Mouse (Mus musculus) limb, embryonic 10.5 days (tissue): ENCODE measurements around the gene Slc25a11. TPM values are rescaled to one million over a fixed set of nuclear protein-coding genes. Genes with fewer than 3 reads are reported as not detected.

Experiments used
- DNase-seq: peaks from one replicate; pipeline ENCODE4 v3.0.0-alpha.2; 2017; ENCODE audit warnings: low spot score
- H3K27ac ChIP-seq: fragments of 300-500 bp; sonication (generic); 2 replicates; pipeline ENCODE4 v1.5.1; 2016; ENCODE audit warnings: mild to moderate bottlenecking
- H3K27me3 ChIP-seq: fragments of 300-500 bp; sonication (generic); 2 replicates; pipeline ENCODE4 v1.6.1; 2016; ENCODE audit warnings: low read depth, mild to moderate bottlenecking; ENCODE audit not compliant: poor library complexity, severe bottlenecking
- H3K36me3 ChIP-seq: fragments of 300-500 bp; sonication (generic); 2 replicates; pipeline ENCODE4 v1.6.1; 2016; ENCODE audit warnings: mild to moderate bottlenecking, moderate library complexity
- H3K4me1 ChIP-seq: fragments of 300-500 bp; sonication (generic); 2 replicates; pipeline ENCODE4 v1.6.1; 2016
- H3K4me3 ChIP-seq: fragments of 300-500 bp; sonication (generic); 2 replicates; pipeline ENCODE4 v1.5.1; 2016; ENCODE audit warnings: mild to moderate bottlenecking, moderate library complexity
- H3K9me3 ChIP-seq: fragments of 300-500 bp; sonication (generic); replicated peaks from 2 replicates; pipeline ENCODE4 v1.6.1; 2016; ENCODE audit warnings: mild to moderate bottlenecking
- WGBS: fragments of 180-500 bp; shearing (Covaris S2); methylation state at CpG from one replicate; pipeline ENCODE4 v1.1.7; 2016; 5-methylcytosine and 5-hydroxymethylcytosine counted together
- polyA plus RNA-seq: library from polyadenylated mRNA; unstranded; fragments of >200 nt; fragmentation: Nextera tagmentation; extraction: Ambion mirVana; gene quantifications from 2 replicates; pipeline ENCODE4 v1.2.1, GENCODE M21; 2016

Slc25a11 gene
- polyA plus RNA-seq, 1 experiment from 2014 or later: 160 TPM

DNA sequence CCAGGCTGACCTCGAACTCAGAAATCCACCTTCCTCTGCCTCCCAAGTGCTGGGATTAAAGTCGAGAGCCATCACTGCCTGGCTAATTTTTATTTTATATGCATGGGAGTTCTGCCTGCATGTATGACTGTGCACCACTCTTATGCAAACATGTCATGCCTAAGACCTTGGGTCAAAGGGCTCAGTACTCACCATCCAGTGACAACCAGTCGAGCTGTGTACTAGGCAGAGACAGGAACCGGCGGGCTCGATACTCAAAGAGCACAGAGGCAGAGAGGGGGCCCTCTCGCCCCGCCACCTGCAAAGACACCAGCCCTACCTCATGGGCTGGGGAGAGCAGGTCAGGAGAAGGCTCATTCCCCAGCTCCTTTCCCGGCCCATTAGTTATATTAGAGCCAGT, 30.8 kb upstream of the Slc25a11 start:
- H3K9me3 ChIP-seq: no peaks in the 10 kb centered on the region
- WGBS: 85% methylated on average over 9 of the region's 9 CpGs
- H3K4me3 ChIP-seq: no peak overlapping the region
- peaks cover 72% of the 10 kb centered on the region for H3K36me3 ChIP-seq
- no peaks in the 10 kb centered on the region for H3K27me3 ChIP-seq
- H3K27ac ChIP-seq: no peak overlapping the region
- H3K4me1 ChIP-seq: peaks cover 13% of the 10 kb centered on the region
- no peak for DNase-seq

- 70% methylated on average over 11 of the region's 11 CpGs for WGBS
- no peak for DNase-seq
- no peaks in the 10 kb centered on the region for H3K27me3 ChIP-seq
- no peaks in the 10 kb centered on the region for H3K9me3 ChIP-seq
- H3K27ac ChIP-seq: no peak overlapping the region
- H3K4me1 ChIP-seq: peaks cover 18% of the 10 kb centered on the region
- peaks cover 55% of the 10 kb centered on the region for H3K36me3 ChIP-seq
- H3K4me3 ChIP-seq: peak overlapping the region; percentile 3; the same call in 1 of the 2 replicates
Measured at GRCm38 (mm10) chr11:70674501-70674900, 27.2 kb upstream of the Slc25a11 start.

GRCm38 (mm10) chr11:70674014-70674413, 26.7 kb upstream of the Slc25a11 start:
- Histone ChIP-seq H3K4me1 (peaks cover 18% of the 10 kb centered on the region), H3K9me3 (no peaks in the 10 kb centered on the region), H3K36me3 (peaks cover 51% of the 10 kb centered on the region), H3K4me3 (peak overlapping the region; percentile 3; the same call in 1 of the 2 replicates), H3K27ac (no peak overlapping the region), H3K27me3 (no peaks in the 10 kb centered on the region)
- no peak for DNase-seq
- WGBS: 78% methylated on average over 6 of the region's 6 CpGs

DNA sequence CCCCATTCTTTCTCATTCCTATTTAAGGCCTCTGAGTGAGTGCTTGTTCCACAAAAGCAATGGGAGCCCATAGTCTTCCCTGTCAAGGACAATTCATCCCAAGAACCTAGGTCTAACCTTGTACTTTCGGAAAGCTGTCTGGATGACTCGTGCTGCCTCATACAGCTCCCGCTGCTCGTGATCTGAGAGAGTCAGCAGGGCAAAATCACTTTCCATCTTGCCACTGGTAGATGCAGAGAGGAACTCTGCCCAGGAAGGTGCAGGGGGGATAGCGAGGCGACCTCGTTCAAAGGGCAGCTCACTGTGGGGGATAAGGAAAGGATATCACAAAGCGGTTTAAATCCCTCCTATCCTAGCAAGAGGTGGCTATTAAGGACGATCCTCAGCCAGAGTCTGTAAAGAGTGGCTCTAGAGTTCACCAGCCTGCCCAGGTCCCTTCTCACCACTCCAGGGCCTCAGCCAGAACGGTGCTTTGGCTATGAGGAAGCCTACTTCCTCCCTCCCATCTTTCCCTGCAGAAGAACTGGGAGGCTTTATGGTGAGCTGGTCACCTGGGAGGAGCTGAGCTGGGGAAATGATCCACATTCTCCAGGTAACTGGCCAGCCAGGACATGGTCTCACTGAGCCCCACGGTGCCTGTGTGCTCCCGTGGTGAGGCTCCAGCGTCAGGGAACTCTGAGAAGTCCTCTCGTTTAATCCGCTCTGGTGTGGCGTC, 24.2 kb upstream of the Slc25a11 start:
- Histone ChIP-seq H3K27ac (no peak overlapping the region), H3K36me3 (peaks cover 48% of the 10 kb centered on the region), H3K27me3 (no peaks in the 10 kb centered on the region), H3K9me3 (no peaks in the 10 kb centered on the region), H3K4me1 (peaks cover 36% of the 10 kb centered on the region), H3K4me3 (no peak overlapping the region)
- 87% methylated on average over 16 of the region's 16 CpGs for WGBS
- DNase-seq: no peak

DNA sequence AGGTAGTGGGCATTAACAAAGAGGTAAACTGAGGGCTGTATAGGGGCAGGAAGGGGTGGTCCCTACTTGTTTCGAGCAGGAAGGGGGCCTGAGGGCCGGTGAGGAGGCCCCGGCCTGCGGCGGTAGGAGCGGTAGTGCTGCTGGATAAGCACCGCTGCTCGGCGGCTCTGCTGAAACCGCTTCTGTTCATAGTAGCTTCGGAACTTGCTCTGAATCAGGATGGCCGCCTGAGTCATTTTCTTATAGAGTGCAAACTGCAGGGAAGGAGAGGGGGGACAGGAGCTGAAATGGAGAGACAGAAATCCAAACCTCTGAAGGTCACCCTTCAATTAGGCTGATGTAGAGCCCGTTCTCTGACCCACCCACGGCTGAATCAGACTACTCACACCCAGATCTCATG, 23.2 kb upstream of the Slc25a11 start:
- H3K9me3 ChIP-seq: no peaks in the 10 kb centered on the region
- H3K27me3 ChIP-seq: no peaks in the 10 kb centered on the region
- peaks cover 47% of the 10 kb centered on the region for H3K36me3 ChIP-seq
- H3K4me3 ChIP-seq: peak overlapping the region; percentile 64
- WGBS: 58% methylated on average over 14 of the region's 14 CpGs
- peak overlapping the region; percentile 91 for H3K27ac ChIP-seq
- no peak for DNase-seq
- H3K4me1 ChIP-seq: peaks cover 37% of the 10 kb centered on the region

DNA sequence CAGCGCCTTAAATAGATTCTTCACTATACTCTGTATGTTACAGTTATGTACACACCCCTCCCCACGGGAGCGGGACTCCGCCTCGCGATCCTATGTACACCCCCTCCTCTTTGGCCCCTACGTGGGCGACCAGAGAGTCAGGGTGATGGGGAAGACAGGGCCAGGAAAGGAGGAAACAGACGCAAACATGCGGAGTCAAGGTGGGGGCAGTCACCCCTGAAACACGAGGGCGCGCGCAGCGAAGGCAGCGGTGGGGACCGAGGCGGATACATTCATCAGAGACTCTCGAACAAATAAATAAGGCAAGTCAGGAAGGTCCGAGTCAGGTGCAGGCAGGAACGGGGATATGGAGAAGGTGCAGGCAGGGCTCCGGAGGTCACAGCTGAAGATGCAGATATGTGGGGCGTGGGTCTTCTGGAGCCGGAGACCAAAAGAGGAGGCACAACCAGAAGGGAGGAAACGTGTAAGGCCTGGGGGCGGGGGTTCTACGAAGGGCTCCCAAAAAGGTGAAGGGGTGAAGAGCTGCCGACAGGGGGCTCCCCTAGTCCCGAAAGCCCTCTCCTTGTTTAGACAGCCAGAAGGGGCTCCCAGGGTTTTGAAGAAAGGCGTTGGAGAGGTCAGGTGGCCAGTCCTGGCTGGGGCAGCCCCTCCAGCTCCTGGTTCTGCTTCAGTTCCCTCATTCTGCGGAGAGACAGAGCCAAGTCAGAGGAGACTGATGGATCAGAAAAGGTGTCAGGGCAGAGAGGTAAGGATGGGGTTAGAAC, 22.5 kb upstream of the Slc25a11 start:
- DNase-seq: peak; percentile 86
- Histone ChIP-seq H3K4me3 (peak overlapping the region; percentile 64), H3K4me1 (peaks cover 37% of the 10 kb centered on the region), H3K36me3 (peaks cover 49% of the 10 kb centered on the region), H3K27ac (peak overlapping the region; percentile 91), H3K27me3 (no peaks in the 10 kb centered on the region), H3K9me3 (no peaks in the 10 kb centered on the region)
- WGBS: under 1% methylated on average over 31 of the region's 31 CpGs

- Histone ChIP-seq H3K27ac (peak within 1 kb of the TSS; percentile 91), H3K27me3 (no peaks in the 10 kb centered on the region), H3K9me3 (no peaks in the 10 kb centered on the region), H3K36me3 (peaks cover 50% of the 10 kb centered on the region), H3K4me1 (peaks cover 37% of the 10 kb centered on the region), H3K4me3 (peak within 1 kb of the TSS; percentile 64)
- peak; percentile 94 for DNase-seq
- under 1% methylated on average over 44 of the region's 44 CpGs for WGBS
Measured at GRCm38 (mm10) chr11:70668771-70669505, 21.7 kb upstream of the Slc25a11 start, which contains the start of gene Spag7. Spag7 (minus strand) TSS chr11:70669416.

DNA sequence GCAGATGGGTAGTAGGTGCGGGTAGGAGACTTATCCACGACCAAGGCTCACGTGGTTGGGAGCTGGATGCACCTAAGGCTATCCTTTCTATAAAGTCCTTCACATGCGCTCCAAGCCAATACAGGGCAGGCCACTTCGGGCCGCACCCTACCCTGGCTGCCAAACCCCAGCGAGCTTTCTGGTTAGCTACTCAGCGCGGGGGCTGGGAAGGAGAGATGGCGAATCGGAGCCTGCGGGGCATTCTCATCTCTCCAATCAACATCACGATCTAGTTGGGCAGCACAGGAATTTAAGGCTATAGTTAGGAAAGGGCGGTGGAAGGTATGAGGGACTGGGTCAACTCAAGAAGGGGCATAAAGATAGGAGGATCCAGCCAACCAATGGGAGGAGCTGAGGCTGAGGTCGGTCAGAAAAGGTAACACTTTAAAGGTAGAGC, 21.1 kb upstream of the Slc25a11 start:
- DNase-seq: peak; percentile 82
- Histone ChIP-seq H3K27ac (peak overlapping the region; percentile 91), H3K4me3 (peak overlapping the region; percentile 64), H3K9me3 (no peaks in the 10 kb centered on the region), H3K4me1 (peaks cover 37% of the 10 kb centered on the region), H3K27me3 (no peaks in the 10 kb centered on the region), H3K36me3 (peaks cover 52% of the 10 kb centered on the region)
- under 1% methylated on average over 15 of the region's 15 CpGs for WGBS

DNA sequence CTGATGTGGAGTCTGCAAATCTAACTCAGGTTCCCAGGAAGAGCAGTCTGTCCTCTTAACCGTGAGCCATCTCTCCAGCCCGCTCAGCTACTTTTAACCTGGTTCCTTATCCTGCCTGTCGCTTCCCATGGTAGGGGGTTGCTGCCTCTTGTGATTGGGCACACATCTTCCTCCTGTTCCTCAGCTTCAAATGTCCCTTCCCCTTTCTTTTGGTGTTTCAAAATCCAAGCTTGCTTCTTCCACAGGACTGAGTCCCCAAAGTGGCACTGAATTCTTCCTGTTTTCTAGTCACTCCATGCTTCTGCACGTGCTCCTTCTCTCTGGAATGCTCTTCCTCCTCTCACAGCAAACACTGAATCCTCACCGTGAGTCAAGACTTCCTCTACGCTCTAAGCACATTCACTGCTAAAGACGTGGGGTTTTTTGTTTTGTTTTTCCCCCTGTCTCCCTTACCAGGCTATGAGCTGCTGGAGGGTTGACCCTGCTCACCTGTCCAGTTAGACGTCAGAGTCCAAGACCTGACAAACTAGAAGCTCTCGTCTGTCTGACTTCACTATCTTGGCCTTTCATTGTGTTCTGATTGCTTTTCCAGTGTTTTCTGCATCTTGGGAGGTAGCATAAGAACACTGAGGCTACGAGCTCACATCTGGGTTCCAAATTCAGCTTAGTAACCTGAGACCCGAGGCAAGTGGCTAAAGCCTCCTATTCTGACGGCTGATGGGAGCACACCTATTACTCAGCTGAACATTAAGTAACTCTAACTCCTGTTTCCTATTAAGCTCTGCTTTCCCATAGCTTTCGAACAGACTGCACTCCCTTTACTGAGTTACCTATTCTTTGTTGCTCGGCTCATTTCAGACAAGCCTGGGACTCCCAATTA, 20.2 kb upstream of the Slc25a11 start:
- no peaks in the 10 kb centered on the region for H3K9me3 ChIP-seq
- 67% methylated on average over 14 of the region's 14 CpGs for WGBS
- peaks cover 58% of the 10 kb centered on the region for H3K36me3 ChIP-seq
- H3K27me3 ChIP-seq: no peaks in the 10 kb centered on the region
- H3K27ac ChIP-seq: peak overlapping the region; percentile 91
- H3K4me1 ChIP-seq: peaks cover 37% of the 10 kb centered on the region
- no peak for DNase-seq
- peak overlapping the region; percentile 64 for H3K4me3 ChIP-seq

GRCm38 (mm10) chr11:70666687-70667086, 19.4 kb upstream of the Slc25a11 start:
- Histone ChIP-seq H3K4me1 (peaks cover 37% of the 10 kb centered on the region), H3K36me3 (peaks cover 64% of the 10 kb centered on the region), H3K27me3 (no peaks in the 10 kb centered on the region), H3K9me3 (no peaks in the 10 kb centered on the region), H3K27ac (no peak overlapping the region), H3K4me3 (peak overlapping the region; percentile 7; the same call in 1 of the 2 replicates)
- 96% methylated on average over 8 of the region's 8 CpGs for WGBS
- no peak for DNase-seq

- no peak for DNase-seq
- WGBS: 93% methylated on average over 9 of the region's 9 CpGs
- no peaks in the 10 kb centered on the region for H3K27me3 ChIP-seq
Measured at GRCm38 (mm10) chr11:70664741-70665140, 17.5 kb upstream of the Slc25a11 start.

GRCm38 (mm10) chr11:70663957-70664356, 16.7 kb upstream of the Slc25a11 start:
- Histone ChIP-seq H3K9me3 (no peaks in the 10 kb centered on the region), H3K4me1 (peaks cover 22% of the 10 kb centered on the region), H3K4me3 (no peak overlapping the region), H3K27ac (no peak overlapping the region), H3K27me3 (no peaks in the 10 kb centered on the region), H3K36me3 (peaks cover 85% of the 10 kb centered on the region)
- WGBS: 97% methylated on average over 6 of the region's 6 CpGs
- DNase-seq: no peak

More at GRCm38 (mm10) chr11:70664741-70665140, 17.5 kb upstream of the Slc25a11 start:
- Histone ChIP-seq H3K4me1 (peaks cover 20% of the 10 kb centered on the region), H3K27ac (no peak overlapping the region), H3K36me3 (peaks cover 77% of the 10 kb centered on the region), H3K4me3 (no peak overlapping the region), H3K9me3 (no peaks in the 10 kb centered on the region)
